Mouse (Mus musculus): ENCODE measurements around the gene Rhd. TPM values are rescaled to one million over a fixed set of nuclear protein-coding genes. Genes with fewer than 3 reads are reported as not detected.
A peak's percentile ranks its signal among the peaks of the same experiment; 100 is the strongest.

The Rhd gene
- total RNA-seq, 2 experiments from 2014 or later = not detected

- intact Hi-C loops (cut with DNase I) = no loop called here
- H3K4me3 ChIP-seq = peak overlapping the region; percentile 94
- no peak for TF ChIP-seq CTCF (IDR thresholded peaks at IDR 0.05)
- DNase-seq (ENCODE audit: extremely low spot score in 1 of 2, low spot score in 2 of 2) = no peak
- H3K27ac ChIP-seq = peak overlapping the region; percentile 100; the same call in 1 of the 2 replicates
Measured at GRCm38 (mm10) chr4:134925206-134925605, 60.9 kb downstream of the Rhd start.

GRCm38 (mm10) chr4:134927815-134928463 is 63.6 kb downstream of the Rhd start:
- Histone ChIP-seq H3K27ac (no peak overlapping the region), H3K4me3 (no peak overlapping the region)
- no peak for TF ChIP-seq CTCF (IDR thresholded peaks at IDR 0.05)
- DNase-seq (ENCODE audit: extremely low spot score in 1 of 2, low spot score in 2 of 2) = no peak
- intact Hi-C loops (cut with DNase I) = no loop called here

GRCm38 (mm10) chr4:134928464-134928836 is 64.1 kb downstream of the Rhd start:
- no peak for DNase-seq (ENCODE audit: extremely low spot score in 1 of 2, low spot score in 2 of 2)
- no peak for TF ChIP-seq CTCF (IDR thresholded peaks at IDR 0.05)
- no peak overlapping the region for H3K27ac ChIP-seq
- H3K4me3 ChIP-seq = no peak overlapping the region
- intact Hi-C loops (cut with DNase I) = no loop called here

GRCm38 (mm10) chr4:134929536-134929935 is 65.2 kb downstream of the Rhd start:
- no peak for DNase-seq (ENCODE audit: extremely low spot score in 1 of 2, low spot score in 2 of 2)
- H3K4me3 ChIP-seq = no peak overlapping the region
- no peak overlapping the region for H3K27ac ChIP-seq

GRCm38 (mm10) chr4:134930190-134930589 is 65.9 kb downstream of the Rhd start:
- H3K4me3 ChIP-seq = peak overlapping the region; percentile 89
- no peak for DNase-seq (ENCODE audit: extremely low spot score in 1 of 2, low spot score in 2 of 2)
- H3K27ac ChIP-seq = peak overlapping the region; percentile 84
- no peak for TF ChIP-seq CTCF (IDR thresholded peaks at IDR 0.05)
- intact Hi-C loops (cut with DNase I) = no loop called here

More at GRCm38 (mm10) chr4:134929536-134929935, 65.2 kb downstream of the Rhd start:
- intact Hi-C loops (cut with DNase I) = no loop called here
- no peak for TF ChIP-seq CTCF (IDR thresholded peaks at IDR 0.05)

- H3K27ac ChIP-seq = peak within 1 kb of the TSS; percentile 93
- TF ChIP-seq CTCF (IDR thresholded peaks at IDR 0.05) = no peak
- DNase-seq (ENCODE audit: extremely low spot score in 1 of 2, low spot score in 2 of 2) = peak; percentile 91 to 93
- H3K4me3 ChIP-seq = peak within 1 kb of the TSS; percentile 89
- intact Hi-C loops (cut with DNase I) = no loop called here
Measured at GRCm38 (mm10) chr4:134930684-134931481, 66.5 kb downstream of the Rhd start, which contains the start of gene Syf2. Gene Syf2, plus strand, starts transcription at chr4:134930898.

- intact Hi-C loops (cut with DNase I) = no loop called here
- no peak for DNase-seq (ENCODE audit: extremely low spot score in 1 of 2, low spot score in 2 of 2)
- no peak for TF ChIP-seq CTCF (IDR thresholded peaks at IDR 0.05)
- Histone ChIP-seq H3K4me3 (no peak overlapping the region), H3K27ac (no peak overlapping the region)
Measured at GRCm38 (mm10) chr4:134937240-134938176, 73.2 kb downstream of the Rhd start.

GRCm38 (mm10) chr4:134939900-134940299 is 75.6 kb downstream of the Rhd start:
- intact Hi-C loops (cut with DNase I) = no loop called here
- Histone ChIP-seq H3K27ac (no peak overlapping the region), H3K4me3 (no peak overlapping the region)
- no peak for DNase-seq (ENCODE audit: extremely low spot score in 1 of 2, low spot score in 2 of 2)
- no peak for TF ChIP-seq CTCF (IDR thresholded peaks at IDR 0.05)

GRCm38 (mm10) chr4:134943758-134944538 is 79.6 kb downstream of the Rhd start:
- TF ChIP-seq CTCF (IDR thresholded peaks at IDR 0.05) = no peak
- no peak overlapping the region for H3K4me3 ChIP-seq
- intact Hi-C loops (cut with DNase I) = no loop called here
- DNase-seq (ENCODE audit: extremely low spot score in 1 of 2, low spot score in 2 of 2) = peak in 1 of 2 experiments; percentile 40
- no peak overlapping the region for H3K27ac ChIP-seq

Other genes with a start within 250 kb of the Rhd start
- 10 to 100 TPM; 43.1 to 43.6 TPM for gene Man1c1, start 160.2 kb upstream of the Rhd start, total RNA-seq (2021)
- gene Ldlrap1, start 96.5 kb upstream of the Rhd start, total RNA-seq (2021) = 1 to 10 TPM; 3.4 to 3.7 TPM
- gene Maco1, start 11.2 kb upstream of the Rhd start, total RNA-seq (2021) = 10 to 100 TPM; 52.4 to 54.2 TPM
- gene Tmem50a, start 50.5 kb downstream of the Rhd start, total RNA-seq (2021) = 100 to 1,000 TPM; 113 to 116 TPM
- 100 to 1,000 TPM; 284 to 304 TPM for gene Rsrp1, start 59.1 kb downstream of the Rhd start, total RNA-seq (2021)
- 10 to 100 TPM; 53.9 to 58.7 TPM for gene Syf2, start 66.4 kb downstream of the Rhd start, total RNA-seq (2021)

Measured in left cerebral cortex, adult 2 months (tissue).